Mouse (Mus musculus) midbrain, embryonic 12.5 days (tissue): ENCODE data around the gene Daam2. TPM values are rescaled to one million over a fixed set of nuclear protein-coding genes. Genes with fewer than 3 reads are reported as not detected.

Experiments used
- ATAC-seq: fragments of 200-750 bp; cut with Nextera tagmentation; 2 replicates; pipeline ENCODE4 v1.8.0; 2017; ENCODE audit warnings: low read depth, moderate TSS enrichment, moderate library complexity; ENCODE audit not compliant: low FRiP score
- H3K27ac ChIP-seq: fragments of 300-500 bp; sonication (generic); replicated peaks from 2 replicates; pipeline ENCODE4 v1.5.1; 2016; ENCODE audit warnings: mild to moderate bottlenecking
- H3K27me3 ChIP-seq: fragments of 300-500 bp; sonication (generic); 2 replicates; pipeline ENCODE4 v1.6.1; 2016; ENCODE audit warnings: mild to moderate bottlenecking
- H3K36me3 ChIP-seq: fragments of 300-500 bp; sonication (generic); 2 replicates; pipeline ENCODE4 v1.6.1; 2016
- H3K4me1 ChIP-seq: fragments of 300-500 bp; sonication (generic); 2 replicates; pipeline ENCODE4 v1.6.1; 2016
- H3K4me2 ChIP-seq: fragments of 300-500 bp; sonication (generic); replicated peaks from 2 replicates; pipeline ENCODE4 v1.6.1; 2016; ENCODE audit warnings: mild to moderate bottlenecking, moderate library complexity
- H3K4me3 ChIP-seq: fragments of 300-500 bp; sonication (generic); 2 replicates; pipeline ENCODE4 v1.5.1; 2016; ENCODE audit warnings: mild to moderate bottlenecking
- H3K9ac ChIP-seq: fragments of 300-500 bp; sonication (generic); replicated peaks from 2 replicates; pipeline ENCODE4 v1.6.1; 2016; ENCODE audit warnings: mild to moderate bottlenecking, moderate library complexity
- H3K9me3 ChIP-seq: fragments of 300-500 bp; sonication (generic); 2 replicates; pipeline ENCODE4 v1.6.1; 2016; ENCODE audit warnings: mild to moderate bottlenecking
- WGBS: fragments of 180-500 bp; shearing (Covaris S2); methylation state at CpG from one replicate; pipeline ENCODE4 v1.1.7; 2016; 5-methylcytosine and 5-hydroxymethylcytosine counted together
- polyA plus RNA-seq: library from polyadenylated mRNA; unstranded; fragments of >200 nt; fragmentation: Nextera tagmentation; extraction: Ambion mirVana; gene quantifications from 2 replicates; pipeline ENCODE4 v1.2.1, GENCODE M21; 2016

Gene Daam2
- polyA plus RNA-seq, result 1.9 and 2.0 TPM in 2 replicates

DNA sequence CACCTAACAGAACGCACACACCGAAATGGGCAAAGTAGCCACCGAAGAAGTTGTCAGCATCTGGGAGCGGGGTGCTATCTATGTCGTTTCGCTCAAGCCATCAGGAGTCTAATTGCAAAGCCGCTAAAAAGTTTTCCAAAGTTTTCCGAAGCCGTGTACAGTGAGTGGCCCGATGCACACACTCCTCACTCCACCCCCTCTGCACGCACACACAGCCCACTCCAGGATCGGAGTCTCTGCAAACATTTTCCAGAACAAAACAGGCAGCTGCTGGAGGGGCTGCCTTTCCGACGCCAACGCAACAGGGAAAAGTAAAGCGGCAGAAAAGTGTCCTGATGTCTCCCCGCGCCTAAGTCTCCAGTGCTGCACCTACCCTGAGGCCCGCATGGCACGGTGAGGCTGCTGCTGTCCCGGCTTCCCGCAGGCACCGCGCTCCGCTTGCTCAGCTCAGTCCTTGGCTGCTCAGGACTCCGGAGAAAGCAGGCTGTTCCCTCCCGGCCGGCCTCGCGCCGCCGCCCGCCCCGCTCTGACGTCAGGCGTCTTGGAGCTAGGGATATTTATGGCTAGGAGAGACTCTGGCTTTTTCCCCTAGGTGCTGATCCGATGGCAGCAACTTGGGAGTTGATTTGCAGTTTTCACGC, at the start of gene Daam2:
Gene Daam2 (minus strand): TSS at position 514 of the 641 bp plus-strand sequence.
- Histone ChIP-seq H3K36me3 (no peaks in the 10 kb centered on the region), H3K4me1 (peaks cover 8% of the 10 kb centered on the region), H3K4me2 (peak within 1 kb of the TSS; percentile 78), H3K4me3 (peak within 1 kb of the TSS; percentile 42), H3K9ac (peak within 1 kb of the TSS; percentile 61), H3K27me3 (peaks cover 37% of the 10 kb centered on the region), H3K9me3 (no peaks in the 10 kb centered on the region), H3K27ac (no peak within 1 kb of the TSS)
- WGBS, result 4% methylated on average over 38 of the region's 38 CpGs
- ATAC-seq, result peak; percentile 93

- Histone ChIP-seq H3K36me3 (no peaks in the 10 kb centered on the region), H3K9me3 (no peaks in the 10 kb centered on the region), H3K9ac (no peak overlapping the region), H3K27me3 (peaks cover 21% of the 10 kb centered on the region; the same call in 1 of the 2 replicates), H3K4me2 (no peak overlapping the region), H3K4me3 (no peak overlapping the region), H3K27ac (no peak overlapping the region), H3K4me1 (peaks cover 17% of the 10 kb centered on the region)
- WGBS, result 69% methylated on average over 8 of the region's 8 CpGs
- ATAC-seq, result no peak
These were observed 46.2 kb upstream of the Daam2 start for GRCm38 (mm10) chr17:49610296-49610695.

- 22% methylated on average over 7 of the region's 7 CpGs for WGBS
- no peak overlapping the region for H3K9ac ChIP-seq
- H3K27ac ChIP-seq, result no peak overlapping the region
- H3K4me1 ChIP-seq, result peaks cover 13% of the 10 kb centered on the region
- no peak overlapping the region for H3K4me2 ChIP-seq
- peaks cover 18% of the 10 kb centered on the region; the same call in 1 of the 2 replicates for H3K27me3 ChIP-seq
- H3K4me3 ChIP-seq, result no peak overlapping the region
- ATAC-seq, result 0 out of 2 replicates have a peak, but pooled peaks have one; percentile 52
- H3K9me3 ChIP-seq, result no peaks in the 10 kb centered on the region
- H3K36me3 ChIP-seq, result no peaks in the 10 kb centered on the region
These were observed 43.3 kb upstream of the Daam2 start for GRCm38 (mm10) chr17:49607351-49608027.

GRCm38 (mm10) chr17:49605397-49605796, 41.3 kb upstream of the Daam2 start:
- Histone ChIP-seq H3K4me3 (no peak overlapping the region), H3K36me3 (no peaks in the 10 kb centered on the region), H3K27ac (no peak overlapping the region), H3K4me1 (peaks cover 13% of the 10 kb centered on the region), H3K9me3 (no peaks in the 10 kb centered on the region; the same call in 1 of the 2 replicates), H3K9ac (no peak overlapping the region), H3K27me3 (peaks cover 17% of the 10 kb centered on the region; the same call in 1 of the 2 replicates), H3K4me2 (no peak overlapping the region)
- 79% methylated on average over 4 of the region's 4 CpGs for WGBS
- ATAC-seq, result no peak

GRCm38 (mm10) chr17:49590051-49590450, 25.9 kb upstream of the Daam2 start:
- H3K27ac ChIP-seq, result no peak overlapping the region
- WGBS, result 57% methylated on average over 8 of the region's 8 CpGs

DNA sequence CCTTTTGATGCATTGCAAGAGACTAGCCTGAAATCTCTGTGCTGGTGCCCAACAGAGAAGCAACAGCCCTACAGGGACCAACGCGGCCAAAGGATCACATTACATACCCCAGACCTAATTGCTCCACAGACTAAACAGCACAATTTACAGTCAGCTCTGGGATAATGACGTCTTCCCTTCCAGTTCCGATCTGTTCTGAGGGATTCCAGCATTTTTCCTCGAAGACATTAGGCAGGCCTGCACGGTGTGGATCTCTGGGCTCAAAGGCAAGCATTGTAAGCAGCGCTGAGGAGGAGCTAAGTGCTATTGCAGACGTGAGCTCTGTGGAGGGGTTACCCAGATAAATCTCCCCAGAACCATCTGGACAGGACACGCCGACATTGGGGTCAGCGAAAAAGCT, 18.3 kb upstream of the Daam2 start:
- H3K4me1 ChIP-seq, result no peaks in the 10 kb centered on the region
- H3K27me3 ChIP-seq, result no peaks in the 10 kb centered on the region
- no peak overlapping the region for H3K4me2 ChIP-seq
- H3K27ac ChIP-seq, result no peak overlapping the region
- H3K9me3 ChIP-seq, result no peaks in the 10 kb centered on the region
- no peak for ATAC-seq
- no peak overlapping the region for H3K9ac ChIP-seq
- 75% methylated on average over 11 of the region's 11 CpGs for WGBS
- H3K4me3 ChIP-seq, result no peak overlapping the region
- no peaks in the 10 kb centered on the region for H3K36me3 ChIP-seq

More at GRCm38 (mm10) chr17:49590051-49590450, 25.9 kb upstream of the Daam2 start:
- H3K36me3 ChIP-seq, result no peaks in the 10 kb centered on the region
- no peak overlapping the region for H3K4me2 ChIP-seq
- H3K4me1 ChIP-seq, result peaks cover 6% of the 10 kb centered on the region; the same call in 1 of the 2 replicates
- no peak overlapping the region for H3K9ac ChIP-seq
- H3K27me3 ChIP-seq, result no peaks in the 10 kb centered on the region
- H3K4me3 ChIP-seq, result no peak overlapping the region
- no peaks in the 10 kb centered on the region for H3K9me3 ChIP-seq
- no peak for ATAC-seq

DNA sequence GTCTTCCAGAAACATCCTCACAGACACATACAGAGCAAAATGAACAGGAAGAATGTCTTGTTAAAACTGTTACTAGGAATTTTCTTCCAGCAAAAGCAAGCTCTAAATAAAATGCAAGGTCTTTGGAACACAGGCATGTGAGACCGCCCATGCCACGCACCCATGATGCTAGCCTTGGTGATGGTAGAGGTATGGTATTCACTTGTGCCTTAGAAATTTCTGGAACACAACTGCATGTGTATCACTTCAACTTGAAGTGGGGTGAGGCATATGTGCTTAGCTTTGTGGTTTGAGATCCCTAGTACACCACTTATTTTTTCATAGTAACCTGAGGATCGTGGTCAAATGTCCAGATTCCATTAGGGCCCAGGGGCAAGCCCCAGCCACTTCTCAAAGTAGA, 13.2 kb upstream of the Daam2 start:
- Histone ChIP-seq H3K4me2 (no peak overlapping the region), H3K9ac (no peak overlapping the region), H3K4me3 (no peak overlapping the region), H3K4me1 (no peaks in the 10 kb centered on the region), H3K27ac (no peak overlapping the region), H3K36me3 (no peaks in the 10 kb centered on the region), H3K27me3 (no peaks in the 10 kb centered on the region), H3K9me3 (no peaks in the 10 kb centered on the region)
- whole genome bisulfite sequencing, result 92% methylated on average over 3 of the region's 3 CpGs
- no peak for ATAC-seq

GRCm38 (mm10) chr17:49568717-49569116, 4.6 kb upstream of the Daam2 start:
- no peaks in the 10 kb centered on the region for H3K9me3 ChIP-seq
- H3K27me3 ChIP-seq, result peaks cover 19% of the 10 kb centered on the region; the same call in 1 of the 2 replicates
- no peak for ATAC-seq
- 81% methylated on average over 8 of the region's 8 CpGs for whole genome bisulfite sequencing
- H3K4me2 ChIP-seq, result no peak overlapping the region
- H3K36me3 ChIP-seq, result no peaks in the 10 kb centered on the region
- peaks cover 2% of the 10 kb centered on the region for H3K4me1 ChIP-seq
- H3K9ac ChIP-seq, result no peak overlapping the region
- no peak overlapping the region for H3K27ac ChIP-seq
- no peak overlapping the region for H3K4me3 ChIP-seq

GRCm38 (mm10) chr17:49564489-49564888, 346 bp upstream of the Daam2 start:
- no peak overlapping the region for H3K27ac ChIP-seq
- H3K9ac ChIP-seq, result peak overlapping the region; percentile 61
- WGBS, result 40% methylated on average over 3 of the region's 3 CpGs
- H3K9me3 ChIP-seq, result no peaks in the 10 kb centered on the region
- H3K36me3 ChIP-seq, result no peaks in the 10 kb centered on the region
- peak; percentile 39 for ATAC-seq
- H3K4me1 ChIP-seq, result peaks cover 8% of the 10 kb centered on the region
- H3K27me3 ChIP-seq, result peaks cover 37% of the 10 kb centered on the region
- H3K4me2 ChIP-seq, result peak overlapping the region; percentile 78
- H3K4me3 ChIP-seq, result peak overlapping the region; percentile 42

DNA sequence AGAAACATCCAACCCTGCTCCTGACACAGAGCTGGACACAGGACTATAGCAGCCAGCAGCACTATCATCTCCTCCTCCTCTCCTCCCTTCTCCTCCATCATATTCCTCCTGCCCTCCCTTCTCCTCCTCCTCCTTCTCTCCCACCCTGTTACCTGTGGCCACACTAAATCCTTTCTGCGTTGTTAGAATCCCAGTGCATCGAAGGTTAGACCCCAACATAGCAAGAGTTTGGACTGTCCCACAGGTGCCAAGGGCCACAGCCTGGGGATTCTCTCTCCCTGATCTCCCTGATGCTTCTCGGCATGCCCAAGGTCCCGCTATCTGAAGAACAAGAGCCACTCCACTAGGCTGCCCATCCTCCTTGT, 745 bp downstream of the Daam2 start:
- H3K4me1 ChIP-seq, result peaks cover 8% of the 10 kb centered on the region
- H3K4me3 ChIP-seq, result peak overlapping the region; percentile 42
- 31% methylated on average over 4 of the region's 4 CpGs for WGBS
- H3K27ac ChIP-seq, result no peak overlapping the region
- peak overlapping the region; percentile 78 for H3K4me2 ChIP-seq
- no peak for ATAC-seq
- H3K36me3 ChIP-seq, result no peaks in the 10 kb centered on the region
- H3K9ac ChIP-seq, result peak overlapping the region; percentile 61; the same call in 1 of the 2 replicates
- peaks cover 37% of the 10 kb centered on the region for H3K27me3 ChIP-seq
- no peaks in the 10 kb centered on the region for H3K9me3 ChIP-seq

DNA sequence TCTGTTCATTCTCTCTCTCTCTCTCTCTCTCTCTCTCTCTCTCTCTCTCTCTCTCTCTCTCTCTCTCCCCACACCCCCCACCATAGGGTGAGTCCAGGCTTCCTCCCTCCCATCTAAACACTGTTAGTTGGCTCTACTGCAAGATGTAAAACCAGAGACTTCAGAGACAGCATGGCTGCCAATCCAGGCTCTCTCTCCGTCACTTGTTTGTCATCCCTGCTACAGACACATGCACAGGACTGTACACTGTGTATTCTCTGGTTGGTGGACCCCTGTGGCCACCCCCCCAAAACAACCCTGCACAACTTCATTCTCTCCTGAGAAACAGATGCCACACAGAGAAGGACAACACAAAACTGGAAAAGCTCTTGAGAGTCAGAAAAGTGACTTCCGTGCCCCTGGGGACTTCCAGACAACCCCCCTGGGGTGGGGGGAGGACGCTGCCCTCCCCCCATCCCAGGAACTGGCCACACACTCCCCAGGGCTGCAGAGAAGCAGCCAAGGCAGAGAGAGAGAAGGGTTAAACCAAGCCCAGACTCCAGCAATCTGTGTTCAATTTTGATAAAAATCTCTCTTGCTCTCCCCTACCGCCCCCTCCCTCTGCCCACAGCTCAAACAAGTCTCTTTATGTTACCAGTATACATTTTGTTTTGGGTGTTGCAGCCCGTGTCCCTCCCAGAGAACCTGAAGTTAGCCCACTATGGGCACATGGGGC, 1.3 kb downstream of the Daam2 start:
- H3K9me3 ChIP-seq, result no peaks in the 10 kb centered on the region
- peaks cover 8% of the 10 kb centered on the region for H3K4me1 ChIP-seq
- 53% methylated on average over 5 of the region's 5 CpGs for WGBS
- H3K9ac ChIP-seq, result no peak overlapping the region; the same call in 1 of the 2 replicates
- H3K4me3 ChIP-seq, result peak overlapping the region; percentile 42
- no peak overlapping the region for H3K27ac ChIP-seq
- peaks cover 37% of the 10 kb centered on the region for H3K27me3 ChIP-seq
- H3K4me2 ChIP-seq, result peak overlapping the region; percentile 78
- H3K36me3 ChIP-seq, result no peaks in the 10 kb centered on the region
- no peak for ATAC-seq

DNA sequence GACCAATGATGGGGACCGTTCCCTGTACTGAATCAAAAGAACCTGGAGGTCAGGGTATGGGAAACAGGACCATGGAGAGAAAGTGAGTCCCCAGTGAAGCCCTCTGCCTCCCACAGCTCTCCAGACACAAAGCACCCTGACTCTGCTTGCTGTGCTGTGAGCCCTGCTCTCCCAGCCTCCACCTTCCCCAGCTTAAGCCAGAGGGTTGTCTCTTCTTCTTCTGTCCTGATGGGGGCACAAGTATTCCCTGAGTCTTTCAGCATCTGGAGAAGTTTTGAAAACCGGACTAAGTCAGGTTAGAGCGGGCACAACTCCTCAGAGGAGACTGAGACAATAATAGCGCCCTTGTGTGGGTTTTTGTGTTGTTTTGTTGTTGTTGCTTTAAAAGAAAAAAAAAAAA, 2.2 kb downstream of the Daam2 start:
- Histone ChIP-seq H3K9ac (no peak overlapping the region), H3K27ac (no peak overlapping the region), H3K9me3 (no peaks in the 10 kb centered on the region), H3K4me1 (peaks cover 8% of the 10 kb centered on the region), H3K27me3 (peaks cover 37% of the 10 kb centered on the region), H3K4me3 (no peak overlapping the region), H3K36me3 (no peaks in the 10 kb centered on the region), H3K4me2 (no peak overlapping the region)
- 68% methylated on average over 4 of the region's 4 CpGs for WGBS
- no peak for ATAC-seq
